Mouse (Mus musculus) forebrain, postnatal 0 days (tissue): Measurements from ENCODE around the gene Cth. TPM values are rescaled to one million over a fixed set of nuclear protein-coding genes. Genes with fewer than 3 reads are reported as not detected.

Source experiments
- ATAC-seq: fragments of 200-750 bp; cut with Nextera tagmentation; 2 replicates; pipeline ENCODE4 v1.8.0; 2017; ENCODE audit warnings: mild to moderate bottlenecking, moderate library complexity
- DNase-seq: peaks from one replicate; pipeline ENCODE4 v3.0.0-alpha.2; 2015
- H3K27ac ChIP-seq: fragments of 300-500 bp; sonication (generic); 2 replicates; pipeline ENCODE4 v1.5.1; 2014; ENCODE audit warnings: low read depth, mild to moderate bottlenecking, antibody characterized with exemption, low read length, moderate library complexity, mixed read lengths
- H3K27me3 ChIP-seq: fragments of 300-500 bp; sonication (generic); 2 replicates; pipeline ENCODE4 v1.6.1; 2014; ENCODE audit warnings: mild to moderate bottlenecking, low read length, mixed read lengths; ENCODE audit not compliant: insufficient read depth
- H3K36me3 ChIP-seq: fragments of 300-500 bp; sonication (generic); 2 replicates; pipeline ENCODE4 v1.6.1; 2014; ENCODE audit warnings: mild to moderate bottlenecking, moderate library complexity; ENCODE audit not compliant: insufficient read depth
- H3K4me1 ChIP-seq: fragments of 300-500 bp; sonication (generic); 2 replicates; pipeline ENCODE4 v1.6.1; 2014; ENCODE audit warnings: antibody characterized with exemption; ENCODE audit not compliant: insufficient read depth
- H3K4me2 ChIP-seq: fragments of 300-500 bp; sonication (generic); 2 replicates; pipeline ENCODE4 v1.6.1; 2014; ENCODE audit warnings: low read depth, mild to moderate bottlenecking, moderate library complexity
- H3K4me3 ChIP-seq: fragments of 300-500 bp; sonication (generic); 2 replicates; pipeline ENCODE4 v1.5.1; 2014; ENCODE audit warnings: low read depth, low read length, mixed read lengths
- H3K9ac ChIP-seq: fragments of 300-500 bp; sonication (generic); 2 replicates; pipeline ENCODE4 v1.6.1; 2014; ENCODE audit warnings: mild to moderate bottlenecking
- H3K9me3 ChIP-seq: fragments of 300-500 bp; sonication (generic); 2 replicates; pipeline ENCODE4 v1.6.1; 2016; ENCODE audit warnings: low read length
- CTCF ChIP-seq: sonication (generic); IDR thresholded peaks from 2 replicates; pipeline ENCODE4 v1.5.1; 2016; ENCODE audit warnings: antibody characterized with exemption, control low read depth, low read depth
- WGBS: fragments of 180-500 bp; shearing (Covaris S2); extraction: QIAGEN DNeasy Blood & Tissue Kit; methylation state at CpG from one replicate; pipeline ENCODE4 v1.1.7; 2014; 5-methylcytosine and 5-hydroxymethylcytosine counted together
- polyA plus RNA-seq: library from polyadenylated mRNA; unstranded; fragments of >200 nt; fragmentation: Nextera tagmentation; extraction: Ambion mirVana; gene quantifications from 2 replicates; pipeline ENCODE4 v1.2.1, GENCODE M21; 2015
- total RNA-seq: library from RNA; depleted of rRNA; stranded (reverse); fragments of >200 nt; gene quantifications from 2 replicates; pipeline ENCODE4 v1.2.3, GENCODE M21; 2014

Cth gene
- total and polyA plus RNA-seq, 2 experiments from 2014 or later: 2.1 to 3.2 TPM

DNA sequence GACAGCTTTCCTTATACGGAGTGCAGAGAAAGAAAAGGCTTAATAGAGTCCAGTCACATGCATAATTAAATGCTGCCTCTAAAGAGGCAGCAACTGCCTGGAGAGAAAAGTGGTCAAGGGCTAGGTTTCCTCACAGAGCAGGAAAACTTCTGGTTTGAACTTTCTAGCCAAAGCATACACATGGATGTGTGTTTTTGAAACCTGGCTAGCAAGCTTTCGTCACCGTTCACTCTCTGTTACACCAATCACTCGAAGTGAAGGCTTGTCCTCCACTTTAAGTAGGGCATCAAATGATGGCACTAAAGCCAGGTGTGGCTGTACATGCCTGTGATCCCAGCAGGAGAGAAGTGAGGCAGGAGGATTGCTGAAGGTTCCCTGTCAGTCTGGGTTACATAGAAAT is 41.8 kb downstream of the Cth start:
- H3K36me3 ChIP-seq: no peaks in the 10 kb centered on the region
- no peak overlapping the region for H3K27ac ChIP-seq
- no peak for TF ChIP-seq CTCF
- no peak overlapping the region for H3K4me3 ChIP-seq
- no peaks in the 10 kb centered on the region for H3K9me3 ChIP-seq
- no peaks in the 10 kb centered on the region for H3K27me3 ChIP-seq
- DNase-seq: no peak
- ATAC-seq: no peak
- 73% methylated on average over 4 of the region's 4 CpGs for WGBS
- H3K4me2 ChIP-seq: no peak overlapping the region
- H3K9ac ChIP-seq: no peak overlapping the region
- H3K4me1 ChIP-seq: no peaks in the 10 kb centered on the region

DNA sequence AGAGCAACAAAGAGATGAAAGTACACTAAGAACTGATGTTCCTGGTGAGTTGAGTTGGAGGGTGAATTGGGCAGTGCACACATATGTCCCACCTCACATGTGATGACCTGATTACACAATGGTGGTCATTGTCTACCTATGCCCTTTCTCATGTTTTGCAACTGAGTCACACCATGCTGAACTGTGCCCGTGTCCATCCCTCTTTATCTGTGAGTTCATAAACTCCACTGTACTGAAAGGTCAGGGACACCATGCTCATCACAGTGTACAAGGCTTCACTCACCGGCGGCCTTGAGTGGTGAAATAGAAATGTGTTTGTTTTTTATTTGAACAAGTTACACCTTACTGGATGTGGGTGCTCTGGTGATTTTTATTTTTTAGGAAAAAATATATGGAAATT is 42.9 kb downstream of the Cth start:
- H3K27me3 ChIP-seq: no peaks in the 10 kb centered on the region
- H3K27ac ChIP-seq: no peak overlapping the region
- H3K9me3 ChIP-seq: no peaks in the 10 kb centered on the region
- 97% methylated on average over 3 of the region's 3 CpGs for WGBS
- H3K4me2 ChIP-seq: no peak overlapping the region
- no peak for TF ChIP-seq CTCF
- no peaks in the 10 kb centered on the region for H3K36me3 ChIP-seq
- H3K4me1 ChIP-seq: no peaks in the 10 kb centered on the region
- ATAC-seq: no peak
- no peak overlapping the region for H3K4me3 ChIP-seq
- H3K9ac ChIP-seq: no peak overlapping the region
- DNase-seq: no peak

- Histone ChIP-seq H3K4me1 (no peaks in the 10 kb centered on the region), H3K27me3 (no peaks in the 10 kb centered on the region), H3K9me3 (no peaks in the 10 kb centered on the region), H3K4me2 (no peak overlapping the region), H3K9ac (no peak overlapping the region), H3K36me3 (no peaks in the 10 kb centered on the region), H3K27ac (no peak overlapping the region), H3K4me3 (no peak overlapping the region)
- DNase-seq (no peak), ATAC-seq (no peak)
- no peak for TF ChIP-seq CTCF
- WGBS: 93% methylated on average over 3 of the region's 3 CpGs
Measured at GRCm38 (mm10) chr3:157880983-157881382, 43.9 kb downstream of the Cth start.

GRCm38 (mm10) chr3:157877847-157878246 is 47.0 kb downstream of the Cth start:
- H3K4me1 ChIP-seq: no peaks in the 10 kb centered on the region
- no peak overlapping the region for H3K4me3 ChIP-seq
- no peak for DNase-seq
- TF ChIP-seq CTCF: no peak
- no peaks in the 10 kb centered on the region for H3K27me3 ChIP-seq
- H3K36me3 ChIP-seq: no peaks in the 10 kb centered on the region
- no peak overlapping the region for H3K27ac ChIP-seq
- no peak overlapping the region for H3K9ac ChIP-seq
- H3K9me3 ChIP-seq: no peaks in the 10 kb centered on the region
- H3K4me2 ChIP-seq: no peak overlapping the region
- no peak for ATAC-seq

DNA sequence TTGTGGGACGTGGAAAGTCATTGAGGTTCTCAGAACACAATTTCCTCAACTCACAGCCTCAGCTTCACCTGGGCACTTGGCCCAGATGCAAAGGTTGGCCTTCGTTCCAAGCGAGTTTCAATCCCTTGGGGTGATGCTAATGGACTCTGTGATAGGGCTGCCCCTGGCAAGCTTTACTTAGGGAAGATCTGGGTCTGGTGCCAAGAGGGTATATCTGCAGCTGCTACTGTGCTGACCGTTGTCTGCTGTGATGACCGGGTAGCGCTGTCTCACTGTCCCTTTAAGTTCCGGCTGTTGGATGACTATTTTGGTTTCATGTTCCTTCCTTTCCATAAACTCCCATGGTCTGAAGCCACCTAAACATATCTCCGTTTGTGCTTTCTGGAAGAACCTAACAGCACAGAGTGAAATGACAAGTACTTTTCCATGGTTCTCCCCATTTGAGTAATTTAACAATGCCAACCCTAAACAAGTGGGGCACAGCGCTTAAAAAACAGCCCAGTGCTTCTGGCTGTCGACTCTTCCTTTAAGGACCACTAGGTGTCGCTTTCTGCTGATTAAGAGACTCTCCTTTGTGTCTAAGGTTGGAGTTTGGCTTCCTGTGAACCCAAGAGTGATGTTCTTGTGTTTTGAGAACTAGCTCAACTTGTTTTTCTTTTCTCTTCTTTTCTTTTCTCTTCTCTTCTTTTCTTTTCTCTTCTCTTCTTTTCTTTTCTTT is 48.3 kb downstream of the Cth start:
- WGBS: 49% methylated on average over 11 of the region's 11 CpGs
- peak; percentile 66 for ATAC-seq
- Histone ChIP-seq H3K27me3 (no peaks in the 10 kb centered on the region), H3K4me2 (no peak overlapping the region), H3K27ac (no peak overlapping the region), H3K4me3 (no peak overlapping the region), H3K9me3 (no peaks in the 10 kb centered on the region), H3K9ac (no peak overlapping the region), H3K36me3 (no peaks in the 10 kb centered on the region), H3K4me1 (no peaks in the 10 kb centered on the region)
- peak; percentile 64 for DNase-seq
- peak; percentile 81 for TF ChIP-seq CTCF

DNA sequence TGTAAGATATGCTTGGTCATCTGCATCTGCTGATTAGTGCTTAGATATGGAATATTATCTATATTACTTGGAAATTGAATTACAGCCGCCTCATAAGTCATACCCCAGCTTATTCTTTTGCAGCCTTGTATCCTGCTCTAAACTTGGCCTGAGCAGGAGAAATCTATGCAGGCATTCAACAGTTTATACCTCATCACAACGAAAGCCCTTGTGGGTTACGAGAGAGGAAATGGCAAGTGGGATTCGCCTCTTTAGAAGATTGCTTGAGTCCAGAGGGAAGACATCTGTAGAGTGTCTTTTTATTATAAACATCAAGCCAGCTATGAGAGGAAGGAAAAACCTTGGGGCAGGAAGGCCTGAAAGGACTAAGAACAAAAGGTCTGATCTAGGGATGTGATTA is 52.0 kb downstream of the Cth start:
- H3K9ac ChIP-seq: no peak overlapping the region
- H3K9me3 ChIP-seq: no peaks in the 10 kb centered on the region
- H3K27ac ChIP-seq: no peak overlapping the region
- no peak for TF ChIP-seq CTCF
- no peak overlapping the region for H3K4me2 ChIP-seq
- H3K4me1 ChIP-seq: no peaks in the 10 kb centered on the region
- no peak overlapping the region for H3K4me3 ChIP-seq
- no peak for ATAC-seq
- no peaks in the 10 kb centered on the region for H3K27me3 ChIP-seq
- DNase-seq: no peak
- H3K36me3 ChIP-seq: no peaks in the 10 kb centered on the region
- WGBS: 88% methylated on average over 4 of the region's 4 CpGs

- Histone ChIP-seq H3K9ac (no peak overlapping the region), H3K36me3 (no peaks in the 10 kb centered on the region), H3K27ac (no peak overlapping the region), H3K9me3 (no peaks in the 10 kb centered on the region), H3K4me2 (no peak overlapping the region), H3K4me3 (no peak overlapping the region), H3K4me1 (no peaks in the 10 kb centered on the region), H3K27me3 (no peaks in the 10 kb centered on the region)
- ATAC-seq: no peak
- TF ChIP-seq CTCF: no peak
- no peak for DNase-seq
- 85% methylated on average over 2 of the region's 2 CpGs for WGBS
Measured at GRCm38 (mm10) chr3:157867836-157868235, 57.0 kb downstream of the Cth start.

DNA sequence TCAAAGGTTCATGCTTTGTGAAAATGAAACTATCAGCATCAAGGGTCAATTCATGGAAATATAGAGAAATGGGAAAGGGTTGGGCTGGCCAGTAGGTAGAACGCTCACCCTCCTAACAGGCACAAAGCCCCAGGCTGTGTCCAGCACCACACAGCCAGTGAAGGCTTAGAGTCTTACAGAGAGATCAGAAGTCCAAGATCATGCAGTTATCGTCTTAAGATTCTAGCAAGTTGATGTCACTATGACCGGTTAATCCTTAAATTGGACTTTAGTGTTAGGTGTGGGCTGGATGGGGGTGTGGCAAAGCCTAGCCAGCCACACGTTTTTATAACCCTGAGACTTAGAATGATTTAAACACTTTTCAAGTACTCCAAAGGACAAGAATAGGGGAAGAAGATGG is 58.6 kb downstream of the Cth start:
- H3K9me3 ChIP-seq: no peaks in the 10 kb centered on the region
- H3K27ac ChIP-seq: no peak overlapping the region
- H3K4me1 ChIP-seq: no peaks in the 10 kb centered on the region
- no peaks in the 10 kb centered on the region for H3K27me3 ChIP-seq
- H3K4me2 ChIP-seq: no peak overlapping the region
- WGBS: 55% methylated on average over 4 of the region's 4 CpGs
- no peak overlapping the region for H3K4me3 ChIP-seq
- H3K36me3 ChIP-seq: no peaks in the 10 kb centered on the region
- no peak for DNase-seq
- ATAC-seq: no peak
- H3K9ac ChIP-seq: no peak overlapping the region
- TF ChIP-seq CTCF: no peak
